Mouse (Mus musculus): ENCODE measurements around the gene Ech1.

DNA sequence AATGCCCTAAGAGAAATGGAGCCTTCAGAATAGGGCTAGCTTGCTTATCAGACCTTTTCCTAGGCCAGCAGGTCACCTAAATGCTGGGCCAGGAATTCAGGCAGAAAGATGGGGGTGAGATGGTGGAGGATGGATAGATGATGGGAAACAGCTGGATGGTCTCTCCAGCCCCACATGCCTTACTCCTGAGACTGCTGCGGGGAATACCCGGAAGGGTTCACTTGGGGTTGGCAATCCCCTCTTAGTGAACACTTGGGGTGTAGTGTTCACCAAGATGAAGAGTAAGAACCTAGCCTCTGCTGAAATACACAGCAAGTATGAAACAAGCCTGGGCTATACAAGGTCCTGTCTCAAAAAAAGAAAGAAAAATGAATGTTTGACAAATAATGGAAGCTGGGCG, 35.8 kb upstream of the Ech1 start:
- TF ChIP-seq CTCF (IDR thresholded peaks at IDR 0.05; ENCODE audit: extremely low read depth, insufficient read length, insufficient replicate concordance, low read depth, low read length), result no peak
- no peak for TF ChIP-seq POLR2A (IDR thresholded peaks at IDR 0.05; ENCODE audit: low read depth, low read length)

Data from small intestine, adult 2 months (tissue).